Mouse (Mus musculus): ENCODE results near the gene Mapk12.
A peak's percentile ranks its signal among the peaks of the same experiment; 100 is the strongest.

The Mapk12 gene

DNA sequence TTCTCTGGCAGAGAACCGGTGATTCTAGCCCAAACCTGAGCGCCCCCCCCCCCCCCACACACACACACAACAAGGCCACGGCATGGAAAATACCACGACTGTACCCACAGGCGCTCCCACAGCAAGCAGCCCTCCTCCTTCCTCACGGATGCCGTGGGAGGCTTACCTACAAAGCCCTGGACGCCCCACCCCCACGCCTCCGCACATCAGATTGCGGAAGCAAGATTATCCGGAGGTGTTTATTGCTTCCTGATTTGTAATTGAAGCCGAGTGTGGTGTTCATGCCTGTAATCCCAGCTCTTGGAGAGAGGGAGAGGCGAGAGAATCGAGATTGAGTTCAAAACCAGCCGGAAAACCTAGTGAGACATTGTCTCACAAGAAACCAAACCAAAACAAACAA is 6.5 kb upstream of the Mapk12 start:
- H3K36me3 ChIP-seq (ENCODE audit: insufficient read depth, low read length): peaks cover 35% of the 10 kb centered on the region
- H3K9me3 ChIP-seq (ENCODE audit: low read length): no peaks in the 10 kb centered on the region
- TF ChIP-seq NANOG (IDR thresholded peaks at IDR 0.05; ENCODE audit: borderline replicate concordance, low read length): no peak
- TF ChIP-seq POU5F1 (IDR thresholded peaks at IDR 0.05; ENCODE audit: borderline replicate concordance, low read length): no peak
- TF ChIP-seq CTCF (conservative IDR thresholded peaks at IDR 0.05; ENCODE audit: low read length): no peak
- peaks cover 61% of the 10 kb centered on the region for H3K4me1 ChIP-seq (replicated peaks; ENCODE audit: low read depth, low read length)
- H3K27me3 ChIP-seq (ENCODE audit: insufficient read depth, low read length): peaks cover 65% of the 10 kb centered on the region
- peak overlapping the region; percentile 71 for H3K4me3 ChIP-seq (replicated peaks; ENCODE audit: low read length)

- peaks cover 60% of the 10 kb centered on the region for H3K4me1 ChIP-seq (replicated peaks; ENCODE audit: low read depth, low read length)
- H3K27me3 ChIP-seq (ENCODE audit: insufficient read depth, low read length): peaks cover 68% of the 10 kb centered on the region
- H3K36me3 ChIP-seq (ENCODE audit: insufficient read depth, low read length): peaks cover 35% of the 10 kb centered on the region
- no peaks in the 10 kb centered on the region for H3K9me3 ChIP-seq (ENCODE audit: low read length)
- TF ChIP-seq CTCF (conservative IDR thresholded peaks at IDR 0.05; ENCODE audit: low read length) (no peak), POU5F1 (IDR thresholded peaks at IDR 0.05; ENCODE audit: borderline replicate concordance, low read length) (no peak), NANOG (IDR thresholded peaks at IDR 0.05; ENCODE audit: borderline replicate concordance, low read length) (no peak)
- H3K4me3 ChIP-seq (replicated peaks; ENCODE audit: low read length): peak overlapping the region; percentile 71
Measured at GRCm38 (mm10) chr15:89146537-89146936, 6.0 kb upstream of the Mapk12 start.

GRCm38 (mm10) chr15:89145813-89146350 is 5.4 kb upstream of the Mapk12 start:
- H3K27me3 ChIP-seq (ENCODE audit: insufficient read depth, low read length): peaks cover 75% of the 10 kb centered on the region
- no peaks in the 10 kb centered on the region for H3K9me3 ChIP-seq (ENCODE audit: low read length)
- peaks cover 64% of the 10 kb centered on the region for H3K4me1 ChIP-seq (replicated peaks; ENCODE audit: low read depth, low read length)
- peak overlapping the region; percentile 71 for H3K4me3 ChIP-seq (replicated peaks; ENCODE audit: low read length)
- TF ChIP-seq POU5F1 (IDR thresholded peaks at IDR 0.05; ENCODE audit: borderline replicate concordance, low read length) (no peak), NANOG (IDR thresholded peaks at IDR 0.05; ENCODE audit: borderline replicate concordance, low read length) (no peak), CTCF (conservative IDR thresholded peaks at IDR 0.05; ENCODE audit: low read length) (no peak)
- peaks cover 35% of the 10 kb centered on the region for H3K36me3 ChIP-seq (ENCODE audit: insufficient read depth, low read length)

DNA sequence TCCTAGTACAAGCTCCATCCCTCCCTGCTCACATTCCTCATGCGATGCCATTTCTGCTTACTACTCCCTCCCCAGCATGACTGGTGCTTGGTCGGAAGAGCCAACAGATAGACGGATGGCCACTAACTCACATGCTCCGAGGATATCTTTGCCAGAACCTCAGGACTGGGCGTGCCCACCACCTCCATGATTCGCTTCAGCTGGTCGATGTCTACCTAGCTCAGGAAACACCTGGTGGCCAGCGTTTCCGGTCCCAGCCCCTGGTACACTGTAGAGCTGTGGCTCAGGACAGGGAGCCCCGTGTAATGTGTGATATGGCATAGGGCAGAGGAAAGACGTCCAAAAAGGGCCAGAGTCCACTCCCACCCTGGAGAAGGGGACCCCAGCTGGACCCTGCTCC is 4.5 kb upstream of the Mapk12 start:
- H3K4me3 ChIP-seq (replicated peaks; ENCODE audit: low read length): no peak overlapping the region
- H3K27me3 ChIP-seq (ENCODE audit: insufficient read depth, low read length): peaks cover 84% of the 10 kb centered on the region
- no peaks in the 10 kb centered on the region for H3K9me3 ChIP-seq (ENCODE audit: low read length)
- H3K36me3 ChIP-seq (ENCODE audit: insufficient read depth, low read length): peaks cover 35% of the 10 kb centered on the region
- H3K4me1 ChIP-seq (replicated peaks; ENCODE audit: low read depth, low read length): peaks cover 60% of the 10 kb centered on the region
- TF ChIP-seq NANOG (IDR thresholded peaks at IDR 0.05; ENCODE audit: borderline replicate concordance, low read length) (no peak), CTCF (conservative IDR thresholded peaks at IDR 0.05; ENCODE audit: low read length) (no peak), POU5F1 (IDR thresholded peaks at IDR 0.05; ENCODE audit: borderline replicate concordance, low read length) (no peak)

DNA sequence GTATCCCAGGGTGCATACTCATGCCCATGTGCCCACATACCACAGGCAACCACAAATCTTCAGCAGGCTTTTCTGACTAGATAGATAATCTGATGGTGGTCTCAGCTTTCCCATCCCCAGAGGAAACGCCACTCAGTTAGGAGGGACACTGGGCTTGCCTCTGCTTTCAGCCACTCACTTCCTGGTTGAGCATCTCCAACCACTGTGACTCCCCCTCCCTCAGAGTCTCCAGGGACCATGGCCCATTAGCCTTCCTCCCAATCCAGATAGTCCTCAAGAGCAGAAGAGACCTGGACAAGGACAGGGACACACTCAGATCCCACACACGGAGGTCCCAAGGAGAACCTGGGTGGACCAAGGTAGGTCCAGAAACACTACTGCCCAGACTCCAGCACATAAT is 2.6 kb upstream of the Mapk12 start:
- H3K4me1 ChIP-seq (replicated peaks; ENCODE audit: low read depth, low read length): peaks cover 55% of the 10 kb centered on the region
- peaks cover 35% of the 10 kb centered on the region for H3K36me3 ChIP-seq (ENCODE audit: insufficient read depth, low read length)
- H3K4me3 ChIP-seq (replicated peaks; ENCODE audit: low read length): no peak overlapping the region
- H3K9me3 ChIP-seq (ENCODE audit: low read length): no peaks in the 10 kb centered on the region; the same call in 1 of the 2 replicates
- TF ChIP-seq CTCF (conservative IDR thresholded peaks at IDR 0.05; ENCODE audit: low read length): no peak
- TF ChIP-seq NANOG (IDR thresholded peaks at IDR 0.05; ENCODE audit: borderline replicate concordance, low read length): no peak
- TF ChIP-seq POU5F1 (IDR thresholded peaks at IDR 0.05; ENCODE audit: borderline replicate concordance, low read length): no peak
- H3K27me3 ChIP-seq (ENCODE audit: insufficient read depth, low read length): peaks cover 90% of the 10 kb centered on the region

DNA sequence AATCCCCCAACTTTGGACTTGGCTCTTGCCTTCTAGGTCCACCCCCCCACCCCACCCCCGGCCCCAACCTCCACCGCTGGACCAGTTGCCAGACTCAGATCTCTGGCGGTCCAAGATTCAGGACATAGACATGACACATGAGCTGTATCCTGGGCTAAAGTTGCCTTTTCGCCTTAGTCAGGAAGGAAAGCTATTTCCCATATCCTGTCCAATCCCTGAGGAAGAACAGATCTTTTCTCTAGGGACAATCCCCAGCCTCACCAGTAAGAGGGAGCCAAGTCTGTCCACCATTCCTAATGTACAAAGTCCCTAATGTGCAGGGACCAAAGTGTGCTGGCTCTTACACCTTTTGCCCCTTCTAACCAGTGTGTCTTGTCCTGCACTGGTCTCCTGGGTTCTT is 1.4 kb upstream of the Mapk12 start:
- Histone ChIP-seq H3K4me1 (replicated peaks; ENCODE audit: low read depth, low read length) (peaks cover 42% of the 10 kb centered on the region), H3K4me3 (replicated peaks; ENCODE audit: low read length) (no peak overlapping the region), H3K9me3 (ENCODE audit: low read length) (peaks cover 3% of the 10 kb centered on the region; the same call in 1 of the 2 replicates), H3K36me3 (ENCODE audit: insufficient read depth, low read length) (peaks cover 35% of the 10 kb centered on the region), H3K27me3 (ENCODE audit: insufficient read depth, low read length) (peaks cover 87% of the 10 kb centered on the region)
- TF ChIP-seq CTCF (conservative IDR thresholded peaks at IDR 0.05; ENCODE audit: low read length) (no peak), NANOG (IDR thresholded peaks at IDR 0.05; ENCODE audit: borderline replicate concordance, low read length) (no peak), POU5F1 (IDR thresholded peaks at IDR 0.05; ENCODE audit: borderline replicate concordance, low read length) (no peak)

DNA sequence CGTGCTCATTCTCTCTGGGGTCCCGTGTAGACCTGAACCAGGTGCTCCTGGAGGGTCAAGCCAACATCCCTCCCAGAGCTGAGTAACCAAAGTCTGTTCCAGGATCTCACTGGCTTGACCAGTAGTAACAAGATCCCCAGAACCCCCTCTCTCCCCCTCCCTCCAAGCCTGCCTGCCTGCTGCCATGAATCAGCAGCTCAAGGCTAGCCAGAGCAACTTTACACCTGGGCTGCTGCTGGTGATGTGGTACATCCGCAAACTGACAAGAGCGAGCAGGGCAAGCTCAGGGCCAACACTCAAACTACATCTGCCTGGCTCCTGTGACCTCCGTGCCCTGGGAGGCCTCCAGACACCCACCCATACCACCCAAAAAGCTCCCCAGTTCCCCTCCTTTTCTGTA is 940 bp upstream of the Mapk12 start:
- peaks cover 38% of the 10 kb centered on the region for H3K4me1 ChIP-seq (replicated peaks; ENCODE audit: low read depth, low read length)
- peaks cover 35% of the 10 kb centered on the region for H3K36me3 ChIP-seq (ENCODE audit: insufficient read depth, low read length)
- TF ChIP-seq NANOG (IDR thresholded peaks at IDR 0.05; ENCODE audit: borderline replicate concordance, low read length) (no peak), CTCF (conservative IDR thresholded peaks at IDR 0.05; ENCODE audit: low read length) (no peak), POU5F1 (IDR thresholded peaks at IDR 0.05; ENCODE audit: borderline replicate concordance, low read length) (no peak)
- peak overlapping the region; percentile 85; the same call in 1 of the 2 replicates for H3K4me3 ChIP-seq (replicated peaks; ENCODE audit: low read length)
- H3K9me3 ChIP-seq (ENCODE audit: low read length): peaks cover 3% of the 10 kb centered on the region; the same call in 1 of the 2 replicates
- peaks cover 83% of the 10 kb centered on the region for H3K27me3 ChIP-seq (ENCODE audit: insufficient read depth, low read length)

- TF ChIP-seq POU5F1 (IDR thresholded peaks at IDR 0.05; ENCODE audit: borderline replicate concordance, low read length) (no peak), CTCF (conservative IDR thresholded peaks at IDR 0.05; ENCODE audit: low read length) (no peak), NANOG (IDR thresholded peaks at IDR 0.05; ENCODE audit: borderline replicate concordance, low read length) (no peak)
- Histone ChIP-seq H3K4me1 (replicated peaks; ENCODE audit: low read depth, low read length) (peaks cover 26% of the 10 kb centered on the region), H3K36me3 (ENCODE audit: insufficient read depth, low read length) (peaks cover 27% of the 10 kb centered on the region), H3K9me3 (ENCODE audit: low read length) (peaks cover 3% of the 10 kb centered on the region; the same call in 1 of the 2 replicates), H3K27me3 (ENCODE audit: insufficient read depth, low read length) (peaks cover 78% of the 10 kb centered on the region), H3K4me3 (replicated peaks; ENCODE audit: low read length) (peak overlapping the region; percentile 85)
Measured at GRCm38 (mm10) chr15:89140048-89140658, 350 bp downstream of the Mapk12 start.
